Mouse (Mus musculus) intestine, postnatal 0 days (tissue): ENCODE results near the gene Zpr1. TPM values are rescaled to one million over a fixed set of nuclear protein-coding genes. Genes with fewer than 3 reads are reported as not detected.
A peak's percentile ranks its signal among the peaks of the same experiment; 100 is the strongest.

Experiments used
- ATAC-seq: fragments of 200-750 bp; cut with Nextera tagmentation; 2 replicates; pipeline ENCODE4 v1.8.0; 2017; ENCODE audit warnings: mild to moderate bottlenecking, moderate TSS enrichment, moderate library complexity
- H3K27ac ChIP-seq: fragments of 300-500 bp; sonication (generic); 2 replicates; pipeline ENCODE4 v1.5.1; 2014; ENCODE audit warnings: mild to moderate bottlenecking, low read depth, low read length, moderate library complexity
- H3K27me3 ChIP-seq: fragments of 300-500 bp; sonication (generic); replicated peaks from 2 replicates; pipeline ENCODE4 v1.6.1; 2014; ENCODE audit warnings: low read length, mixed read lengths; ENCODE audit not compliant: control insufficient read depth, insufficient read depth
- H3K36me3 ChIP-seq: fragments of 300-500 bp; sonication (generic); 2 replicates; pipeline ENCODE4 v1.6.1; 2014; ENCODE audit warnings: mild to moderate bottlenecking, moderate library complexity; ENCODE audit not compliant: control insufficient read depth, insufficient read depth
- H3K4me1 ChIP-seq: fragments of 300-500 bp; sonication (generic); replicated peaks from 2 replicates; pipeline ENCODE4 v1.6.1; 2014; ENCODE audit warnings: antibody characterized with exemption, low read length, mixed read lengths; ENCODE audit not compliant: control insufficient read depth, insufficient read depth
- H3K4me2 ChIP-seq: fragments of 300-500 bp; sonication (generic); replicated peaks from 2 replicates; pipeline ENCODE4 v1.6.1; 2014; ENCODE audit warnings: low read depth, mild to moderate bottlenecking, moderate library complexity
- H3K4me3 ChIP-seq: fragments of 300-500 bp; sonication (generic); 2 replicates; pipeline ENCODE4 v1.5.1; 2014; ENCODE audit warnings: low read depth, low read length
- H3K9ac ChIP-seq: fragments of 300-500 bp; sonication (generic); 2 replicates; pipeline ENCODE4 v1.6.1; 2014; ENCODE audit warnings: mild to moderate bottlenecking, low read depth, low read length
- H3K9me3 ChIP-seq: fragments of 300-500 bp; sonication (generic); 2 replicates; pipeline ENCODE4 v1.6.1; 2016; ENCODE audit warnings: mixed run types; ENCODE audit not compliant: control insufficient read depth
- CTCF ChIP-seq: sonication (generic); IDR thresholded peaks from 2 replicates; pipeline ENCODE4 v1.5.1; 2016; ENCODE audit warnings: low read depth, mild to moderate bottlenecking, control low read depth, antibody characterized with exemption, moderate library complexity
- WGBS: fragments of 180-500 bp; shearing (Covaris S2); extraction: QIAGEN DNeasy Blood & Tissue Kit; methylation state at CpG from one replicate; pipeline ENCODE4 v1.1.7; 2014; 5-methylcytosine and 5-hydroxymethylcytosine counted together
- polyA plus RNA-seq: library from polyadenylated mRNA; unstranded; fragments of >200 nt; fragmentation: Nextera tagmentation; extraction: Ambion mirVana; gene quantifications from 2 replicates; pipeline ENCODE4 v1.2.1, GENCODE M21; 2015

Gene Zpr1
- 21.6 and 24.4 TPM in 2 replicates for polyA plus RNA-seq

DNA sequence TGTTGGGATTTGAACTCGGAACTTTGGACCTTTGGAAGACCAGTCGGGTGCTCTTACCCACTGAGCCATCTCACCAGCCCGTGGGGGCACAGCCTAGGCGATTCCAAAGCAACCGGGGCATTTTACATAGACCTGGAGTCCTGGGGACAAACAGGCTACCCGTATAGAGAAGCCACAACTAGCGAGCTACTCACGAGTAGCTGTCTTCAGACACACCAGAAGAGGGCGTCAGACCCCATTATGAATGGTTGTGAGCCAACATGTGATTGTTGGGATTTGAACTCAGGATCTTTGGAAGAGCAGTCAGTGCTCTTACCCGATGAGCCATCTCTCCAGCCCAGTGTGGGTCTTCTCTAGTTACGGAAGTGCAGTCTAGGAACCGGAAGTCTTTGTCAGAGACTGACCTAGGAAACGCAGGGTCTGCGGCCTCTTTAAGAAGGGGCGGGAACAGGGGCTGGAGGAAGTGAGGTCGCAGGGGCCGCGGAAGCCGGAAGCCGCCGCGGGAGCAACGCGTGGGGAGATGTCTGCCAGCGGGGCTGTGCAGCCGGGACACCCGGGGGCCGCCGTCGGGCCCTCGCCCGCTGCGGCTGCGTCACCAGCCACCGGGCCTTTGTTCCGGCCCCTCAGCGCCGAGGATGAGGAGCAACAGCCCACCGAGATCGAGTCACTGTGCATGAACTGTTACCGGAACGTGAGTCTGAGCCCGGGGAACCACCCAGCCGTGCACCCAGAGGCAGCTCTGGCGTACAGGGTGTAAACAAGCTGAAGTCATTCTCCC lies at the start of gene Zpr1:
Gene Zpr1, plus strand, starts transcription at position 388 of the 778 bp plus-strand sequence.
- 0 out of 2 replicates have a peak within 1 kb of the TSS, but pooled peaks have one; percentile 28 for H3K27ac ChIP-seq
- H3K4me3 ChIP-seq: peak within 1 kb of the TSS; percentile 86
- peak within 1 kb of the TSS; percentile 72 for H3K9ac ChIP-seq
- H3K4me2 ChIP-seq: peak within 1 kb of the TSS; percentile 76
- H3K9me3 ChIP-seq: no peaks in the 10 kb centered on the region
- H3K36me3 ChIP-seq: peaks cover 36% of the 10 kb centered on the region
- peak; percentile 68 for TF ChIP-seq CTCF
- H3K4me1 ChIP-seq: no peaks in the 10 kb centered on the region
- ATAC-seq: peak; percentile 91
- 6% methylated on average over 45 of the region's 45 CpGs for WGBS
- H3K27me3 ChIP-seq: no peaks in the 10 kb centered on the region; the same call in 1 of the 2 replicates

GRCm38 (mm10) chr9:46223090-46223489 lies 49.8 kb upstream of the Zpr1 start:
- no peak for ATAC-seq
- no peaks in the 10 kb centered on the region for H3K27me3 ChIP-seq
- H3K9me3 ChIP-seq: no peaks in the 10 kb centered on the region
- peak overlapping the region; percentile 96 for H3K27ac ChIP-seq
- no peak overlapping the region for H3K4me3 ChIP-seq
- 84% methylated on average over 6 of the region's 6 CpGs for WGBS
- 0 out of 2 replicates have a peak, but pooled peaks cover 3% of the 10 kb centered on the region for H3K4me1 ChIP-seq
- TF ChIP-seq CTCF: no peak
- H3K36me3 ChIP-seq: peaks cover 39% of the 10 kb centered on the region
- no peak overlapping the region for H3K4me2 ChIP-seq
- no peak overlapping the region for H3K9ac ChIP-seq

DNA sequence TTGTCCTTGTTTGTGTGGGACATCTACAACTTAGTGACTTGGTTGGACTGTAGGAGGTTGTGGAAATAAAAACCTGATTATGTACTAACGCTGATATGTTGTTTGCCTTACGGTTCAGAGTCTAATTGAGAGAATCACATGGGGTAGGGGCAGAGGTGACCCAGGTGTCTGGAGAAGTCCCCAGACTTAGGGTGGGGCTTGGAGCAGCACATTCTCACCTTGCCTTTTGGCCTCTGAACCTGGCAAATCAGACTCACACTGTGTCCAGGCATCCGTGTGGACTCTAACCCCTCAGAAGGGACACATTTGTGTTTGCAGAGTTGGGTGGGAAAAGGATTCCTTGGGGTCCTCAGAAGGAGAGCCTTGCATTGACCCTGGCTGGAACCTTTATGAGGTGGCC lies 48.8 kb upstream of the Zpr1 start:
- H3K9me3 ChIP-seq: no peaks in the 10 kb centered on the region
- no peak overlapping the region for H3K9ac ChIP-seq
- WGBS: 47% methylated on average over 3 of the region's 3 CpGs
- H3K27me3 ChIP-seq: no peaks in the 10 kb centered on the region
- peak; percentile 79 for ATAC-seq
- H3K4me1 ChIP-seq: 0 out of 2 replicates have a peak, but pooled peaks cover 3% of the 10 kb centered on the region
- no peak overlapping the region for H3K4me3 ChIP-seq
- H3K27ac ChIP-seq: peak overlapping the region; percentile 96
- H3K4me2 ChIP-seq: no peak overlapping the region; the same call in 1 of the 2 replicates
- peaks cover 34% of the 10 kb centered on the region for H3K36me3 ChIP-seq
- TF ChIP-seq CTCF: no peak

GRCm38 (mm10) chr9:46224945-46225660 lies 47.8 kb upstream of the Zpr1 start:
- Histone ChIP-seq H3K9me3 (no peaks in the 10 kb centered on the region), H3K4me2 (0 out of 2 replicates have a peak overlapping the region, but pooled peaks have one; percentile 21), H3K9ac (no peak overlapping the region), H3K36me3 (peaks cover 26% of the 10 kb centered on the region), H3K27ac (peak overlapping the region; percentile 96), H3K27me3 (no peaks in the 10 kb centered on the region), H3K4me1 (0 out of 2 replicates have a peak, but pooled peaks cover 3% of the 10 kb centered on the region), H3K4me3 (no peak overlapping the region)
- no peak for ATAC-seq
- WGBS: 60% methylated on average over 5 of the region's 5 CpGs
- no peak for TF ChIP-seq CTCF

DNA sequence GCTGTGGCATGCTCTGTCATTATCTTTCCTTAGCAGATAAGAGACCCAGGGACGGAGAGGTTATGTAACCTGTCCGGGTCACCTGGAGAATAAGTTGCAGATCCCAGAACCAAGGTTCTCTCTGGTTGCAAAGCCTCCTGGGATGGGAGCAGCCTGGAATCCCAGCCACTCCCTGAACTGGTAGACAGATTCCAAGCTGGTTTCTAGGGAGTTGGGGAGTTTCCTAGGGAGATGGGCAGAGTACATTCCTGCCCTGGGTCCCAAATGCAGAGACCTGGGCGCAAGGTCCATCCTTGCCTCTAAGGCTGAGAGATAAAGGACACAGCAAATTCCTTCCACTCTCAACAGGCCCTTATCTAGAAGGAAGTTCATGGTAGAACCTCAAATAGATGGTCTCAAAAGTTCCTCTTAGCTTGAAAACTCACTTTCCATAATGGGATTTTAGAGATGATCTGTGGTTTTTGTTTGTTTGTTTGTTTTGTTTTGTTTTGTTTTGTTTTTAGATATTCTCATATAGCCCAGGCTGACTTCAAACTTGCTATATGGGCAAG lies 45.7 kb upstream of the Zpr1 start:
- Histone ChIP-seq H3K4me2 (no peak overlapping the region), H3K27me3 (no peaks in the 10 kb centered on the region), H3K27ac (peak overlapping the region; percentile 96), H3K36me3 (peaks cover 6% of the 10 kb centered on the region), H3K4me3 (no peak overlapping the region), H3K4me1 (0 out of 2 replicates have a peak, but pooled peaks cover 3% of the 10 kb centered on the region), H3K9me3 (no peaks in the 10 kb centered on the region), H3K9ac (no peak overlapping the region)
- no peak for TF ChIP-seq CTCF
- peak; percentile 20 for ATAC-seq
- 38% methylated on average over 3 of the region's 3 CpGs for WGBS

DNA sequence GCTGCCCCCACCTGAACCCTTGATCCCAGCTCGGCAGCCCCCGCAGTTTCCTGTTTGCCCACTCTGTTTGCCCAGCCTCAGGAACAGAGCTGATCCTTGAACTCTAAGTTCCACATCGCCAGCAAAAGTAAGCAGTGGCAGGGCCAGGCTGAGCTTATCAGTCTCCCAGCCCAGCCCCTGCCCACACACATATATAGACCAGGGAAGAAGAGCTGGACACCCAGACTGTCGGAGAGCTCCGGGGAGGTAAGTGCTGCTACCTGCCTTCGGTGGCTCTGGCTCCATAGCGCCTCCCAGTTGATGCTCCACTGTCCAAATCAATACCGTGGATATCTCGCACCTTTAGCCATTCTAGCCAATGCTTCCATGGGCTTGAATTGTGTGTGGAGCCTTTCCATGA lies 44.4 kb upstream of the Zpr1 start, which contains the start of gene Apoa1:
Gene Apoa1, plus strand, starts transcription at position 90 of the 400 bp plus-strand sequence.
- Histone ChIP-seq H3K36me3 (no peaks in the 10 kb centered on the region; the same call in 1 of the 2 replicates), H3K4me1 (0 out of 2 replicates have a peak, but pooled peaks cover 3% of the 10 kb centered on the region), H3K9me3 (no peaks in the 10 kb centered on the region), H3K27me3 (no peaks in the 10 kb centered on the region), H3K4me3 (peak within 1 kb of the TSS; percentile 41), H3K9ac (peak within 1 kb of the TSS; percentile 55), H3K4me2 (peak within 1 kb of the TSS; percentile 69), H3K27ac (peak within 1 kb of the TSS; percentile 96)
- TF ChIP-seq CTCF: peak; percentile 53
- 28% methylated on average over 9 of the region's 9 CpGs for WGBS
- ATAC-seq: peak; percentile 34
